Mouse (Mus musculus) CD4-positive helper T cell, adult 2 months (primary cell): ENCODE measurements around the gene Selenoo.

ENCODE experiments used
- DNase-seq: peaks from one replicate; pipeline ENCODE4 v3.0.0-alpha.2; 2012; ENCODE audit warnings: low read depth, missing footprints, low spot score

The Selenoo gene

DNA sequence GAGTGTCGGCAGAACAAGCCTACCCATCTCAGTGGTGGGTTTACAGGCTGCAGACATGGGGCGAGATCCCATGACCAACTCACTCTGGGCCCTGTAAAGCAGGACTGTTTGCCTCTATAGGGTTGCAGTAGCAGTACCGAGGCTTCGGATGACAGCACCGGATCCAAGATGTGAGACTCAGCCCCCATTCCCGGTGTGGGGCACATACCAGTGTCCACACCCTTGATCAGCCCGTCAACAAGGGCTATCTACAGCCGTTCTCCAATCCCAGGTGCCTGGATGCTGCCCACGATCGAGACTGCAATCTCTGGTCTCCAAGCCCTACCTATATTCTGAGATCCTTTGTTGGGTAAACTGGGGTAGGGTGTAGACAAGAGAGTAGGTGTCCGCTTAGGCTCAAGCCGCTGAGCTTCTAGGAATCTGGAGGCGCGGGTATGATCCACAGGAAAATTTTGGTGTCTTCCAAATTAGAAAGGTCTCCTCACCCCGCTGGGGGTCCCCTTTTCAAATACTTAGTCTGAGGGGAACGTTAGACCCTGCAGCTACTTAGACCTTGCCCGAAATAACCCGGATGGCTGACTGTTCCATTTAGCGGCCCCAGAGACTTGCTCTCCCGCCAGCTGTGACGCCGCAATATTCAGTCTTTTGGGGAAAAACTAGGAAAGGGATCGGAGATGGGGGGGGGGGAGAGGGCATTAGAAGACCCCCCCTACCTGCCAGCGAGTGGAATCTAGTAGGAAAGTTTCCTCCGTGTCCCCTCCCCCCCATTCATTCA lies 59.8 kb downstream of the Selenoo start:
- peak; percentile 19 for DNase-seq

DNA sequence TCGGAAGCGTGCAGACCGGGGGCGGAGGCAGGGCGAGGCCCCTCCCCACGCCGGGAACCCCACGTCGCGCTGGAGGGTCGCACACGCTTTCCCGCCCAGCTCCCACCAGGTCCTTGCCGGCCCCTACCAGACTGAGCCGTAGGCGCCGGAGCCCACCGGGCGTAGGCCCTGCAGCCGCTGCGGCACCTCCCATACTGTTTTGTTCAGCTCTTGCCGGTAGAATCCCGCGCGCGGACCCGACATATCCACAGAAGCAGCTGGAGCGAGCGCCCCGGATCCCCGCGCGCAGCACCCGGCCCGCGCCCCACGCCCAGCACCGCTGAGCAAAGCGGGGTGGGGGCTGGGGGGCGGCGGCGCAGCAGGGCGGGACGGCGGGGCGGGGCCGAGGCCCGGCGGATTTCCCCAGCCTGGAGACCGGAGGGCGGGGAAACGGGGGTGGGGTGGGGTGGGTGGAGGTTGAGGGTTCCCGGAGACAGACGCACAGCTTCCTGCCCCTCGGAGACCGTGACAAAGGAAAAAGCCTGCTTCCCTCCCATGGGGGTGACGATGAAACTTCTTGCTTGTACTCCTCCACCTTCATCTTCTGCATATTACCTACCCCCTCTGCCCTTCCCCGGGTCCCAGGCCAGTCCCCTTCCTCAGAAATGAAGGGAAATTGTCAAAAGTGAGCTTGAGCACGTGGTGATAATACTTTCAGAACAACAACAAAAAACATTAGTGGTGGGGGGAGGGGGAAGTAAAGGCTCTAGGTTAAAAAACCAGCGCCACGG lies 60.6 kb downstream of the Selenoo start, which contains the start of gene Mapk11:
Gene Mapk11 (minus strand): TSS at position 358 of the 770 bp plus-strand sequence.
- peak; percentile 83 for DNase-seq
